Mouse (Mus musculus): Measurements from ENCODE around the gene Abhd6. TPM values are rescaled to one million over a fixed set of nuclear protein-coding genes. Genes with fewer than 3 reads are reported as not detected.

Abhd6 gene
- 22.8 and 23.8 TPM in 2 replicates for polyA plus RNA-seq (2014; fragmentation: Nextera tagmentation; extraction: Ambion mirVana)

- Histone ChIP-seq H3K36me3 (ENCODE audit: control insufficient read depth, insufficient read depth, low read length) (no peaks in the 10 kb centered on the region), H3K4me1 (ENCODE audit: control insufficient read depth, insufficient read depth, low read length) (peaks cover 4% of the 10 kb centered on the region; the same call in 1 of the 2 replicates), H3K9ac (ENCODE audit: low read length) (peak within 1 kb of the TSS; percentile 41), H3K27me3 (ENCODE audit: control insufficient read depth, insufficient read depth, low read length) (peaks cover 14% of the 10 kb centered on the region), H3K4me3 (ENCODE audit: low read depth, low read length) (peak within 1 kb of the TSS; percentile 47), H3K27ac (replicated peaks; ENCODE audit: low read depth, low read length) (0 out of 2 replicates have a peak within 1 kb of the TSS, but pooled peaks have one; percentile 25), H3K9me3 (ENCODE audit: control insufficient read depth, low read length) (no peaks in the 10 kb centered on the region), H3K4me2 (ENCODE audit: low read depth, severe bottlenecking) (peak within 1 kb of the TSS; percentile 62)
- ATAC-seq (ENCODE audit: insufficient number of reproducible peaks, low FRiP score, low TSS enrichment, low read depth) (peak; percentile 78), DNase-seq (ENCODE audit: low spot score) (peak; percentile 95)
- WGBS, result 1% methylated on average over 37 of the region's 38 CpGs
Measured at GRCm38 (mm10) chr14:8002432-8003092, at the start of gene Abhd6. Gene Abhd6, plus strand, starts transcription at chr14:8002902.

DNA sequence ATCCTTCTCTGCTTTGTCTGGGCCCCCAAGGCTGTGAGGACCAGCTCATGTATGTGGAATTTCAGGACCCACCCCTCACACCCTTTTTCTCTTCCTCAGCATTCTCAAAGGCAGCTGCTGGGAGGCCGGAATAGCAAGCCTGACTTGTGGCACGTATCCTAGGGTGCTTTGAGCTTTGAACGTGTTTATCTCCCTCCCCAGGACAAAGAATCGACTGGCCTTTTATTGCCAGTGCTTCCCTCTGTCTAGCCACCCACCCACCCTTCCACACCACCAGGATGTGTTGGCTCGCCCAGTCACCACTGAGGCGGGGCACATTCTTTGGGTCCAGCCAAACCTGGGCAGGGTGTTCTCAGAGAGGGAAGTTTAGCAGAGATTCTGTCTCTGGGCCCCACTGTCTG, 48.6 kb upstream of the Abhd6 start:
- Histone ChIP-seq H3K27ac (replicated peaks; ENCODE audit: low read depth, low read length) (no peak overlapping the region), H3K9me3 (ENCODE audit: control insufficient read depth, low read length) (no peaks in the 10 kb centered on the region), H3K4me1 (ENCODE audit: control insufficient read depth, insufficient read depth, low read length) (0 out of 2 replicates have a peak, but pooled peaks cover 9% of the 10 kb centered on the region), H3K4me2 (ENCODE audit: low read depth, severe bottlenecking) (no peak overlapping the region), H3K4me3 (ENCODE audit: low read depth, low read length) (no peak overlapping the region), H3K9ac (ENCODE audit: low read length) (no peak overlapping the region), H3K36me3 (ENCODE audit: control insufficient read depth, insufficient read depth, low read length) (peaks cover 7% of the 10 kb centered on the region), H3K27me3 (ENCODE audit: control insufficient read depth, insufficient read depth, low read length) (no peaks in the 10 kb centered on the region)
- no peak for ATAC-seq (ENCODE audit: insufficient number of reproducible peaks, low FRiP score, low TSS enrichment, low read depth)
- DNase-seq (ENCODE audit: low spot score), result no peak
- WGBS, result 40% methylated on average over 6 of the region's 6 CpGs

- H3K9ac ChIP-seq (ENCODE audit: low read length), result no peak overlapping the region
- WGBS, result 83% methylated on average over 10 of the region's 10 CpGs
- H3K9me3 ChIP-seq (ENCODE audit: control insufficient read depth, low read length), result no peaks in the 10 kb centered on the region
- H3K4me2 ChIP-seq (ENCODE audit: low read depth, severe bottlenecking), result no peak overlapping the region
- H3K27ac ChIP-seq (replicated peaks; ENCODE audit: low read depth, low read length), result no peak overlapping the region
- ATAC-seq (ENCODE audit: insufficient number of reproducible peaks, low FRiP score, low TSS enrichment, low read depth) (no peak), DNase-seq (ENCODE audit: low spot score) (no peak)
- H3K4me3 ChIP-seq (ENCODE audit: low read depth, low read length), result no peak overlapping the region
- H3K36me3 ChIP-seq (ENCODE audit: control insufficient read depth, insufficient read depth, low read length), result no peaks in the 10 kb centered on the region
- 0 out of 2 replicates have a peak, but pooled peaks cover 9% of the 10 kb centered on the region for H3K4me1 ChIP-seq (ENCODE audit: control insufficient read depth, insufficient read depth, low read length)
- no peaks in the 10 kb centered on the region for H3K27me3 ChIP-seq (ENCODE audit: control insufficient read depth, insufficient read depth, low read length)
Measured at GRCm38 (mm10) chr14:7956427-7956826, 46.3 kb upstream of the Abhd6 start.

GRCm38 (mm10) chr14:7957049-7957448, 45.7 kb upstream of the Abhd6 start, which contains the start of gene Gm45521:
Gene Gm45521, plus strand, starts transcription at chr14:7957288.
- Histone ChIP-seq H3K9me3 (ENCODE audit: control insufficient read depth, low read length) (no peaks in the 10 kb centered on the region), H3K9ac (ENCODE audit: low read length) (0 out of 2 replicates have a peak within 1 kb of the TSS, but pooled peaks have one; percentile 12), H3K27ac (replicated peaks; ENCODE audit: low read depth, low read length) (no peak within 1 kb of the TSS), H3K36me3 (ENCODE audit: control insufficient read depth, insufficient read depth, low read length) (no peaks in the 10 kb centered on the region), H3K4me2 (ENCODE audit: low read depth, severe bottlenecking) (no peak within 1 kb of the TSS), H3K4me3 (ENCODE audit: low read depth, low read length) (no peak within 1 kb of the TSS), H3K4me1 (ENCODE audit: control insufficient read depth, insufficient read depth, low read length) (0 out of 2 replicates have a peak, but pooled peaks cover 9% of the 10 kb centered on the region), H3K27me3 (ENCODE audit: control insufficient read depth, insufficient read depth, low read length) (no peaks in the 10 kb centered on the region)
- DNase-seq (ENCODE audit: low spot score) (no peak), ATAC-seq (ENCODE audit: insufficient number of reproducible peaks, low FRiP score, low TSS enrichment, low read depth) (no peak)
- 54% methylated on average over 9 of the region's 9 CpGs for WGBS

GRCm38 (mm10) chr14:7960616-7961015, 42.1 kb upstream of the Abhd6 start:
- Histone ChIP-seq H3K4me3 (ENCODE audit: low read depth, low read length) (no peak overlapping the region), H3K36me3 (ENCODE audit: control insufficient read depth, insufficient read depth, low read length) (no peaks in the 10 kb centered on the region), H3K9me3 (ENCODE audit: control insufficient read depth, low read length) (no peaks in the 10 kb centered on the region), H3K27me3 (ENCODE audit: control insufficient read depth, insufficient read depth, low read length) (no peaks in the 10 kb centered on the region), H3K27ac (replicated peaks; ENCODE audit: low read depth, low read length) (no peak overlapping the region), H3K9ac (ENCODE audit: low read length) (no peak overlapping the region), H3K4me1 (ENCODE audit: control insufficient read depth, insufficient read depth, low read length) (peaks cover 2% of the 10 kb centered on the region; the same call in 1 of the 2 replicates), H3K4me2 (ENCODE audit: low read depth, severe bottlenecking) (no peak overlapping the region)
- ATAC-seq (ENCODE audit: insufficient number of reproducible peaks, low FRiP score, low TSS enrichment, low read depth) (no peak), DNase-seq (ENCODE audit: low spot score) (peak; percentile 57)
- WGBS, result 50% methylated on average over 11 of the region's 11 CpGs

GRCm38 (mm10) chr14:7961714-7962113, 41.0 kb upstream of the Abhd6 start:
- H3K9me3 ChIP-seq (ENCODE audit: control insufficient read depth, low read length), result no peaks in the 10 kb centered on the region
- ATAC-seq (ENCODE audit: insufficient number of reproducible peaks, low FRiP score, low TSS enrichment, low read depth) (no peak), DNase-seq (ENCODE audit: low spot score) (no peak)
- H3K4me2 ChIP-seq (ENCODE audit: low read depth, severe bottlenecking), result no peak overlapping the region
- H3K9ac ChIP-seq (ENCODE audit: low read length), result no peak overlapping the region
- no peaks in the 10 kb centered on the region for H3K36me3 ChIP-seq (ENCODE audit: control insufficient read depth, insufficient read depth, low read length)
- WGBS, result 89% methylated on average over 5 of the region's 5 CpGs
- H3K27ac ChIP-seq (replicated peaks; ENCODE audit: low read depth, low read length), result no peak overlapping the region
- peaks cover 2% of the 10 kb centered on the region; the same call in 1 of the 2 replicates for H3K4me1 ChIP-seq (ENCODE audit: control insufficient read depth, insufficient read depth, low read length)
- H3K4me3 ChIP-seq (ENCODE audit: low read depth, low read length), result no peak overlapping the region
- no peaks in the 10 kb centered on the region for H3K27me3 ChIP-seq (ENCODE audit: control insufficient read depth, insufficient read depth, low read length)

DNA sequence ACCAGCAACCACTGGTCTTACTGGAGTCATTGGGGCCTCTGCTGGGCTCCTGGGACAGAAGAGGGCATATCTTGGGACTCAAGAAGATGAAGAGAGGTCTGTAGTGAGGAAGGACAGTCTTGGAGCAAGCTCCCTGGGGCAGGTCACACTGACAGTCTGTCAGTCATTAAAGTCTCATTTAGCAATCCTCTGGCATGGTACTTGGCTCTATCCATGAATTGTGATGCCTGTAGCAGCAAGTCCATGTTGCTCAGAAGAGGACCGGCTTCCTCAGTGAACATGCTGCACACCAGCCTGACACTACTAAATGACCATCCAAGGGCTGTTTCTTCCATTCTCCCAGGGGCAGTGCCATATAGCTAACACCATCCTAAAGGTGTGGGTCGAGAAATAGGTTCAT, 40.1 kb upstream of the Abhd6 start:
- H3K36me3 ChIP-seq (ENCODE audit: control insufficient read depth, insufficient read depth, low read length), result no peaks in the 10 kb centered on the region
- no peak overlapping the region for H3K4me2 ChIP-seq (ENCODE audit: low read depth, severe bottlenecking)
- WGBS, result 83% methylated on average over 2 of the region's 2 CpGs
- H3K9ac ChIP-seq (ENCODE audit: low read length), result no peak overlapping the region
- peaks cover 2% of the 10 kb centered on the region; the same call in 1 of the 2 replicates for H3K4me1 ChIP-seq (ENCODE audit: control insufficient read depth, insufficient read depth, low read length)
- H3K4me3 ChIP-seq (ENCODE audit: low read depth, low read length), result no peak overlapping the region
- no peaks in the 10 kb centered on the region for H3K9me3 ChIP-seq (ENCODE audit: control insufficient read depth, low read length)
- H3K27me3 ChIP-seq (ENCODE audit: control insufficient read depth, insufficient read depth, low read length), result no peaks in the 10 kb centered on the region
- H3K27ac ChIP-seq (replicated peaks; ENCODE audit: low read depth, low read length), result no peak overlapping the region
- no peak for ATAC-seq (ENCODE audit: insufficient number of reproducible peaks, low FRiP score, low TSS enrichment, low read depth)
- DNase-seq (ENCODE audit: low spot score), result no peak

DNA sequence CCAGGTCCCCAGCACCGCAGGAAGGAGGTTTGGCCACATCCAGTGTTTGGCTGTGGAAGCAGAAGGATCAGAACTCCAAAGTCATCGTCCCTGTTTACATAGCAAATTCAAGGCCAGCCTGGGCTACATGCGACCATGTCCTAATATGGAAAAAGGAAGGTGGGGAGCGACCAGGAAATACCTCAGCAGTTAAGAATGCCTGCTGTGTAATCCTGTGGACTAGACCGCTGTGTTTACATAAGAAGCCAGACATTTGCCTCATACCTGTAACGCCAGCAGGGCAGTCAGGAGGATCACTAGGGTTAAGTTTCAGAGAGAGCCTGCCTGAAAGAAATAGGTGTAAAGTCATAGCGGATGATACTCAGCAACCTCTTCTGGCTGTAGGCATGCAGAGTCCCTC, 39.5 kb upstream of the Abhd6 start:
- 67% methylated on average over 7 of the region's 7 CpGs for whole genome bisulfite sequencing
- H3K4me3 ChIP-seq (ENCODE audit: low read depth, low read length), result no peak overlapping the region
- H3K9ac ChIP-seq (ENCODE audit: low read length), result no peak overlapping the region
- no peak for ATAC-seq (ENCODE audit: insufficient number of reproducible peaks, low FRiP score, low TSS enrichment, low read depth)
- no peaks in the 10 kb centered on the region for H3K9me3 ChIP-seq (ENCODE audit: control insufficient read depth, low read length)
- DNase-seq (ENCODE audit: low spot score), result no peak
- no peaks in the 10 kb centered on the region for H3K36me3 ChIP-seq (ENCODE audit: control insufficient read depth, insufficient read depth, low read length)
- H3K27me3 ChIP-seq (ENCODE audit: control insufficient read depth, insufficient read depth, low read length), result no peaks in the 10 kb centered on the region
- peaks cover 2% of the 10 kb centered on the region; the same call in 1 of the 2 replicates for H3K4me1 ChIP-seq (ENCODE audit: control insufficient read depth, insufficient read depth, low read length)
- H3K27ac ChIP-seq (replicated peaks; ENCODE audit: low read depth, low read length), result no peak overlapping the region
- no peak overlapping the region for H3K4me2 ChIP-seq (ENCODE audit: low read depth, severe bottlenecking)

Data from limb, embryonic 11.5 days (tissue).